Mouse (Mus musculus): ENCODE measurements around the gene P2rx4.

GRCm38 (mm10) chr5:122719168-122719567 lies 11.8 kb downstream of the P2rx4 start:
- TF ChIP-seq CTCF (conservative IDR thresholded peaks at IDR 0.05; ENCODE audit: low read length): no peak
- no peak for TF ChIP-seq POU5F1 (IDR thresholded peaks at IDR 0.05; ENCODE audit: borderline replicate concordance, low read length)
- no peak for TF ChIP-seq NANOG (IDR thresholded peaks at IDR 0.05; ENCODE audit: borderline replicate concordance, low read length)
